ENCODE assay signal across 17 mouse cellular contexts in the genomic region with DNA sequence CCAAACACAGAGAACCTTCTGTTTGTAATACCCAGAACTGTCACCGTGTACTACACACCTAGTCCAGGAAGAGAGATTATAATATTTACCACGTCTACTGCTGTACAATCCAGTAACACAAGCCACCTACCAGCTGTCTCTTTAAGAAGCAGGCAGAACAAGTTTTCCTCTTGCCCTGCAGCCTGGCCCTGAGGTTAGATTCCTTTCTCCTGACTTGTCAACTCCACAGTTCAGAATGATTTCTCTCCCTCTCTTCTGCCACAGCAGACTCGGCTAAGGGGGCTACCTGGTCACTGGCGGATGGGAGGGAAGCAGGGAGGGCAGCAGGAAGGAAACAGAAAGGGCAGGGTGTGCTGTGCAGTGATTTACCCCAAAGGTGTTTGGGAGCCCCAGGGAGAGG. TPM values are rescaled to one million over a fixed set of nuclear protein-coding genes. Genes with fewer than 3 reads are reported as not detected.
DNase-seq lines count a peak whose midpoint lies in the region; ATAC-seq and TF ChIP-seq lines count a peak whose summit lies in the region.
"Had no signal": no experiment of that assay in that cellular context is flagged by ENCODE, and none has a peak within 500 bp of the region (broad histone marks: within the 10 kb centered on the region; RNA-seq: fewer than 3 reads in every experiment).

No protein-coding gene starts in this region.

- H3K27me3 ChIP-seq in stomach, embryonic 15.5 days (replicated peaks): no peaks in the 10 kb centered on the region
- H3K27me3 ChIP-seq: embryonic facial prominence, embryonic 12.5 days; forebrain, embryonic 12.5 days; hindbrain, embryonic 12.5 days had no signal

- TF ChIP-seq CTCF in lung, adult 2 months (IDR thresholded peaks at IDR 0.05; ENCODE audit: insufficient read depth, low read length): no peak

- peaks cover 19% of the 10 kb centered on the region for H3K36me3 ChIP-seq in stomach, embryonic 15.5 days

- TF ChIP-seq POLR2A in lung, adult 2 months (IDR thresholded peaks at IDR 0.05; ENCODE audit: borderline replicate concordance, extremely low read depth, low read depth, low read length): no peak

- peak; percentile 29 for ATAC-seq in stomach, embryonic 15.5 days (ENCODE audit: insufficient read depth, low FRiP score, low read depth)
- no peak for ATAC-seq in CD4-positive, CD25-positive, alpha-beta regulatory T cell, adult 4 months
- ATAC-seq: intestine, postnatal 0 days had no signal

- no peaks in the 10 kb centered on the region for H3K9me3 ChIP-seq in stomach, embryonic 15.5 days
- H3K9me3 ChIP-seq: embryonic facial prominence, embryonic 12.5 days; forebrain, embryonic 12.5 days; hindbrain, embryonic 12.5 days had no signal

- 49% methylated on average over 4 of the region's 4 CpGs for WGBS in lung, adult 2 months
- WGBS in stomach, embryonic 15.5 days: 37% methylated on average over 4 of the region's 4 CpGs

- peaks cover 4% of the 10 kb centered on the region; the same call in 1 of the 2 replicates for H3K4me1 ChIP-seq in lung, adult 2 months (ENCODE audit: control insufficient read depth, insufficient read depth, low read length)
- no peaks in the 10 kb centered on the region for H3K4me1 ChIP-seq in stomach, embryonic 15.5 days
- H3K4me1 ChIP-seq: embryonic facial prominence, embryonic 12.5 days; forebrain, embryonic 12.5 days; hindbrain, embryonic 12.5 days had no signal

- DNase-seq in adrenal gland, adult (ENCODE audit: inconsistent age in 2 of 2, low spot score in 1 of 2): peak; percentile 54 to 76
- no peak for DNase-seq in adrenal gland, postnatal 4 days (ENCODE audit: low spot score in 2 of 2)
- peak; percentile 22 to 47 for DNase-seq in lung, adult 18-20 months
- DNase-seq in lung, adult 2 months: no peak
- DNase-seq in adrenal gland, postnatal 25 days: peak; percentile 11
- DNase-seq in right cerebral cortex, postnatal 36 days (ENCODE audit: low spot score in 2 of 2): no peak
- DNase-seq: cerebellum, postnatal 25 days; kidney, postnatal 10 days; midbrain, embryonic 14.5 days; thymus, postnatal 4 days had no signal

- H3K4me2 ChIP-seq in stomach, embryonic 15.5 days: no peak overlapping the region
- H3K4me2 ChIP-seq: embryonic facial prominence, embryonic 12.5 days; forebrain, embryonic 12.5 days; hindbrain, embryonic 12.5 days had no signal

- no peak overlapping the region for H3K9ac ChIP-seq in stomach, embryonic 15.5 days
- H3K9ac ChIP-seq: forebrain, embryonic 12.5 days; hindbrain, embryonic 12.5 days had no signal

- no peak overlapping the region for H3K4me3 ChIP-seq in lung, adult 2 months (replicated peaks; ENCODE audit: extremely low read depth, low read depth, low read length)
- H3K4me3 ChIP-seq in stomach, embryonic 15.5 days (replicated peaks): no peak overlapping the region
- H3K4me3 ChIP-seq: embryonic facial prominence, embryonic 12.5 days; forebrain, embryonic 12.5 days; hindbrain, embryonic 12.5 days had no signal

- H3K27ac ChIP-seq in stomach, embryonic 15.5 days: peak overlapping the region; percentile 72
- H3K27ac ChIP-seq: embryonic facial prominence, embryonic 12.5 days; forebrain, embryonic 12.5 days; hindbrain, embryonic 12.5 days had no signal

RNA-seq across cellular contexts. Expression of gene Rbms2, which starts 36.4 kb away (rescaled TPM):
- total RNA-seq in adrenal gland, postnatal 4 days (2021): 100 to 1,000 TPM in 1 of 2 experiments, 10 to 100 TPM in 1; 90.2 to 104 TPM
- 103 and 116 TPM in 2 replicates for polyA plus RNA-seq in lung, adult 2 months (2012; rRNA removed)
- total RNA-seq in adrenal gland, postnatal 25 days (2021): 84.6 and 85.7 TPM in 2 replicates
- polyA plus RNA-seq in stomach, embryonic 15.5 days (2015; fragmentation: Nextera tagmentation; extraction: Ambion mirVana): 27.3 and 29.8 TPM in 2 replicates
- polyA plus RNA-seq in CD4-positive, CD25-positive, alpha-beta regulatory T cell, adult 4 months (2017; shearing (Covaris generic)): 10 to 100 TPM; 24.9 to 31.7 TPM

RNA-seq across cellular contexts. Expression of gene Gls2, which starts 50.6 kb away (rescaled TPM):
- 1 to 10 TPM; 4.8 to 8.2 TPM for total RNA-seq in adrenal gland, postnatal 4 days (2021)
- 1.5 and 2.4 TPM in 2 replicates for polyA plus RNA-seq in lung, adult 2 months (2012; rRNA removed)
- 1.3 and 5.5 TPM in 2 replicates for total RNA-seq in adrenal gland, postnatal 25 days (2021)
- polyA plus RNA-seq in stomach, embryonic 15.5 days (2015; fragmentation: Nextera tagmentation; extraction: Ambion mirVana): 4.3 and 5.2 TPM in 2 replicates
- polyA plus RNA-seq in CD4-positive, CD25-positive, alpha-beta regulatory T cell, adult 4 months (2017; shearing (Covaris generic)): under 1 TPM in 1 of 2 experiments, not detected in 1; 0.32 TPM
- total RNA-seq: granulocyte monocyte progenitor cell, adult 5-6 weeks had no signal

RNA-seq across cellular contexts. Expression of gene Baz2a, which starts 52.3 kb away (rescaled TPM):
- total RNA-seq in adrenal gland, postnatal 4 days (2021): 10 to 100 TPM; 70.6 to 72.2 TPM
- 26.9 and 40.7 TPM in 2 replicates for polyA plus RNA-seq in lung, adult 2 months (2012; rRNA removed)
- 52.2 and 73.2 TPM in 2 replicates for total RNA-seq in adrenal gland, postnatal 25 days (2021)
- polyA plus RNA-seq in stomach, embryonic 15.5 days (2015; fragmentation: Nextera tagmentation; extraction: Ambion mirVana): 10.1 and 11.7 TPM in 2 replicates
- 10 to 100 TPM; 50.9 to 75.4 TPM for polyA plus RNA-seq in CD4-positive, CD25-positive, alpha-beta regulatory T cell, adult 4 months (2017; shearing (Covaris generic))

Comparison
In these comparisons a context has a peak if more than half of its experiments do, and no peak if none do; other contexts are left out.
1. DNase-seq: peak in adrenal gland, adult (2 of 2), lung, adult 18-20 months (2 of 2) and adrenal gland, postnatal 25 days (single experiment); none in adrenal gland, postnatal 4 days (0 of 2), lung, adult 2 months (single experiment) and right cerebral cortex, postnatal 36 days (0 of 2).